12 mouse cellular contexts compared by ENCODE assay signal in genomic region chr8:91081911-91082310, GRCm38 (mm10). TPM values are rescaled to one million over a fixed set of nuclear protein-coding genes. Genes with fewer than 3 reads are reported as not detected.
DNase-seq lines count a peak whose midpoint lies in the region; ATAC-seq and TF ChIP-seq lines count a peak whose summit lies in the region.
"Had no signal": no experiment of that assay in that cellular context is flagged by ENCODE, and none has a peak within 500 bp of the region (broad histone marks: within the 10 kb centered on the region; RNA-seq: fewer than 3 reads in every experiment).

No protein-coding gene starts in this region.

- no peaks in the 10 kb centered on the region for H3K4me1 ChIP-seq in lung, postnatal 0 days (ENCODE audit: insufficient read depth, low read depth, low read length)
- peaks cover 10% of the 10 kb centered on the region for H3K4me1 ChIP-seq in lung, adult 2 months (ENCODE audit: control insufficient read depth, insufficient read depth, low read length)
- peaks cover 6% of the 10 kb centered on the region for H3K4me1 ChIP-seq in ES-Bruce4 (ENCODE audit: control insufficient read depth, insufficient read depth, low read length)
- H3K4me1 ChIP-seq in hindbrain, embryonic 14.5 days (replicated peaks; ENCODE audit: control insufficient read depth, insufficient read depth, low read length) = no peaks in the 10 kb centered on the region
- H3K4me1 ChIP-seq: forebrain, embryonic 12.5 days; heart, embryonic 13.5 days had no signal

- TF ChIP-seq CTCF in lung, postnatal 0 days (IDR thresholded peaks at IDR 0.05) = no peak
- TF ChIP-seq CTCF in lung, adult 2 months (IDR thresholded peaks at IDR 0.05; ENCODE audit: insufficient read depth, low read length) = no peak
- no peak for TF ChIP-seq CTCF in ES-Bruce4 (IDR thresholded peaks at IDR 0.05; ENCODE audit: low read depth, low read length)

- WGBS in lung, postnatal 0 days = 72% methylated on average over 7 of the region's 7 CpGs
- WGBS in lung, adult 2 months = 40% methylated on average over 7 of the region's 7 CpGs
- 88% methylated on average over 7 of the region's 7 CpGs for WGBS in hindbrain, embryonic 14.5 days

- peaks cover 29% of the 10 kb centered on the region; the same call in 1 of the 2 replicates for H3K36me3 ChIP-seq in lung, postnatal 0 days (ENCODE audit: insufficient read depth, low read length)
- H3K36me3 ChIP-seq in ES-Bruce4 (ENCODE audit: control insufficient read depth, insufficient read depth, low read length, poor library complexity, severe bottlenecking) = no peaks in the 10 kb centered on the region
- peaks cover 62% of the 10 kb centered on the region for H3K36me3 ChIP-seq in hindbrain, embryonic 14.5 days (replicated peaks; ENCODE audit: control insufficient read depth, insufficient read depth)

- H3K27ac ChIP-seq in lung, postnatal 0 days (ENCODE audit: low read length) = no peak overlapping the region
- H3K27ac ChIP-seq in ES-Bruce4 (ENCODE audit: insufficient read depth, low read length) = peak overlapping the region; percentile 92
- H3K27ac ChIP-seq in hindbrain, embryonic 14.5 days = no peak overlapping the region
- H3K27ac ChIP-seq: forebrain, embryonic 12.5 days; heart, embryonic 13.5 days had no signal

- TF ChIP-seq POLR2A in lung, adult 2 months (IDR thresholded peaks at IDR 0.05; ENCODE audit: borderline replicate concordance, extremely low read depth, low read depth, low read length) = no peak
- no peak for TF ChIP-seq POLR2A in ES-Bruce4 (IDR thresholded peaks at IDR 0.05; ENCODE audit: insufficient read depth, low read length)

- DNase-seq in lung, postnatal 0 days (ENCODE audit: low spot score) = peak; percentile 9
- DNase-seq in lung, adult 2 months = no peak
- DNase-seq in left cerebral cortex, adult 9 months (ENCODE audit: low spot score in 2 of 2) = no peak
- DNase-seq in hindbrain, embryonic 14.5 days (ENCODE audit: low spot score) = no peak
- no peak for DNase-seq in gastrocnemius, adult 18-20 months (ENCODE audit: low spot score)
- DNase-seq: embryo, embryonic 11 days had no signal

- H3K27me3 ChIP-seq in lung, postnatal 0 days (replicated peaks; ENCODE audit: insufficient read depth, low read length) = no peaks in the 10 kb centered on the region
- no peaks in the 10 kb centered on the region for H3K27me3 ChIP-seq in ES-Bruce4 (ENCODE audit: control insufficient read depth, insufficient read depth, low read length, poor library complexity, severe bottlenecking)
- H3K27me3 ChIP-seq in hindbrain, embryonic 14.5 days (ENCODE audit: control insufficient read depth, insufficient read depth, low read length) = no peaks in the 10 kb centered on the region
- H3K27me3 ChIP-seq: forebrain, embryonic 12.5 days; heart, embryonic 13.5 days had no signal

- ATAC-seq in lung, postnatal 0 days = 0 out of 2 replicates have a peak, but pooled peaks have one; percentile 19
- ATAC-seq in hematopoietic stem cell, adult 5-6 weeks (replicated peaks in 1 of 2; ENCODE audit: insufficient read depth in 1 of 2, low FRiP score in 2 of 2, low TSS enrichment in 1 of 2, low read depth in 1 of 2, poor library complexity in 2 of 2, severe bottlenecking in 2 of 2) = peak; percentile 72 to 76; a peak in 3 of 4 replicates
- peak; percentile 69 for ATAC-seq in monocyte, adult 5-6 weeks (replicated peaks; ENCODE audit: insufficient number of reproducible peaks, low FRiP score, low TSS enrichment, poor library complexity, severe bottlenecking)
- ATAC-seq in hindbrain, embryonic 14.5 days (ENCODE audit: low FRiP score) = no peak
- ATAC-seq: intestine, embryonic 16.5 days had no signal

- H3K9me3 ChIP-seq in lung, postnatal 0 days (ENCODE audit: low read length) = no peaks in the 10 kb centered on the region
- H3K9me3 ChIP-seq in ES-Bruce4 (replicated peaks; ENCODE audit: control insufficient read depth, insufficient read depth, low read length, poor library complexity, severe bottlenecking) = no peaks in the 10 kb centered on the region
- no peaks in the 10 kb centered on the region for H3K9me3 ChIP-seq in hindbrain, embryonic 14.5 days (ENCODE audit: control insufficient read depth, low read length)
- H3K9me3 ChIP-seq: forebrain, embryonic 12.5 days; heart, embryonic 13.5 days had no signal

- no peak overlapping the region for H3K4me2 ChIP-seq in lung, postnatal 0 days (replicated peaks; ENCODE audit: low read depth, low read length)
- no peak overlapping the region for H3K4me2 ChIP-seq in hindbrain, embryonic 14.5 days (replicated peaks)
- H3K4me2 ChIP-seq: forebrain, embryonic 12.5 days; heart, embryonic 13.5 days had no signal

- TF ChIP-seq EP300 in lung, postnatal 0 days (IDR thresholded peaks at IDR 0.05) = no peak
- TF ChIP-seq EP300 in ES-Bruce4 (IDR thresholded peaks at IDR 0.05; ENCODE audit: insufficient read depth, low read depth, low read length) = peak; percentile 45; the same call in 1 of the 2 replicates

- H3K9ac ChIP-seq in lung, postnatal 0 days (replicated peaks; ENCODE audit: low read depth) = no peak overlapping the region
- H3K9ac ChIP-seq in ES-Bruce4 (ENCODE audit: low read depth, poor library complexity, severe bottlenecking) = peak overlapping the region; percentile 42
- H3K9ac ChIP-seq in hindbrain, embryonic 14.5 days = no peak overlapping the region
- H3K9ac ChIP-seq: forebrain, embryonic 12.5 days; heart, embryonic 13.5 days had no signal

- no peak overlapping the region for H3K4me3 ChIP-seq in lung, postnatal 0 days (ENCODE audit: low read depth, low read length)
- no peak overlapping the region for H3K4me3 ChIP-seq in lung, adult 2 months (replicated peaks; ENCODE audit: extremely low read depth, low read depth, low read length)
- H3K4me3 ChIP-seq in ES-Bruce4 (ENCODE audit: low read depth, low read length) = no peak overlapping the region
- no peak overlapping the region for H3K4me3 ChIP-seq in hindbrain, embryonic 14.5 days (replicated peaks; ENCODE audit: low read length)
- H3K4me3 ChIP-seq: forebrain, embryonic 12.5 days; heart, embryonic 13.5 days had no signal

RNA-seq across cellular contexts. Expression of gene Rbl2, which starts 12.1 kb away (rescaled TPM):
- polyA plus RNA-seq in lung, postnatal 0 days (2015; fragmentation: Nextera tagmentation; extraction: Ambion mirVana) = 13.7 and 13.8 TPM in 2 replicates
- polyA plus RNA-seq in lung, adult 2 months (2012; rRNA removed) = 18.6 and 24.2 TPM in 2 replicates
- 7.3 and 11.4 TPM in 2 replicates for polyA plus RNA-seq in ES-Bruce4 (2011; ENCODE audit: insufficient read depth, insufficient read length, low read depth, missing spikeins)
- 81.7 and 107 TPM in 2 replicates for total RNA-seq in hematopoietic stem cell, adult 5-6 weeks (2017)
- 90.9 to 162 TPM (median 105 TPM) in 3 replicates for total RNA-seq in monocyte, adult 5-6 weeks (2017)
- 24.7 and 28.4 TPM in 2 replicates for polyA plus RNA-seq in hindbrain, embryonic 14.5 days (2014; fragmentation: Nextera tagmentation; extraction: Ambion mirVana)
- total RNA-seq in gastrocnemius, adult 18-20 months (2021) = 10 to 100 TPM; 35.9 to 41.8 TPM
